ENCODE assay signal across 14 mouse cellular contexts in genomic region chr7:100835711-100836110, GRCm38 (mm10).
"Had no signal": no experiment of that assay in that cellular context is flagged by ENCODE, and none has a peak within 500 bp of the region (broad histone marks: within the 10 kb centered on the region; RNA-seq: fewer than 3 reads in every experiment).

No protein-coding gene starts in this region.

- H3K27me3 ChIP-seq: neural tube, embryonic 15.5 days; stomach, embryonic 15.5 days had no signal

- DNase-seq: retina, postnatal 1 day; right cerebral cortex, adult 18-20 months; right cerebral cortex, postnatal 14 days; right cerebral cortex, postnatal 25 days; right cerebral cortex, postnatal 4 days; thymus, adult 18-20 months; thymus, adult 2 months; thymus, postnatal 14 days; thymus, postnatal 25 days; thymus, postnatal 36 days; thymus, postnatal 4 days had no signal

- H3K9ac ChIP-seq: neural tube, embryonic 15.5 days; stomach, embryonic 15.5 days had no signal

- H3K4me2 ChIP-seq: neural tube, embryonic 15.5 days; stomach, embryonic 15.5 days had no signal

- H3K9me3 ChIP-seq: neural tube, embryonic 15.5 days; stomach, embryonic 15.5 days had no signal

- H3K4me3 ChIP-seq: neural tube, embryonic 15.5 days; stomach, embryonic 15.5 days had no signal

- H3K27ac ChIP-seq: neural tube, embryonic 15.5 days; stomach, embryonic 15.5 days; stomach, postnatal 0 days had no signal

- H3K4me1 ChIP-seq: neural tube, embryonic 15.5 days; stomach, embryonic 15.5 days had no signal
